Mouse (Mus musculus) heart, embryonic 15.5 days (tissue): ENCODE results near the gene Ano4. TPM values are rescaled to one million over a fixed set of nuclear protein-coding genes. Genes with fewer than 3 reads are reported as not detected.
"Not testable (repeated sequence)": the region's sequence is repeated elsewhere in the genome, so short reads cannot be mapped to it uniquely, and the experiment has no call there.

Experiments
- ATAC-seq: fragments of 200-750 bp; cut with Nextera tagmentation; replicated peaks from 2 replicates; pipeline ENCODE4 v1.8.0; 2017; ENCODE audit warnings: low read depth, moderate TSS enrichment; ENCODE audit not compliant: insufficient number of reproducible peaks, insufficient read depth, low FRiP score
- H3K27ac ChIP-seq: fragments of 300-500 bp; sonication (generic); 2 replicates; pipeline ENCODE4 v1.5.1; 2015; ENCODE audit warnings: mild to moderate bottlenecking, inconsistent platforms
- H3K27me3 ChIP-seq: fragments of 300-500 bp; sonication (generic); 2 replicates; pipeline ENCODE4 v1.6.1; 2015; ENCODE audit warnings: inconsistent platforms
- H3K36me3 ChIP-seq: fragments of 300-500 bp; sonication (generic); 2 replicates; pipeline ENCODE4 v1.6.1; 2015; ENCODE audit warnings: mild to moderate bottlenecking, inconsistent platforms
- H3K4me1 ChIP-seq: fragments of 300-500 bp; sonication (generic); replicated peaks from 2 replicates; pipeline ENCODE4 v1.6.1; 2015; ENCODE audit warnings: inconsistent platforms
- H3K4me2 ChIP-seq: fragments of 300-500 bp; sonication (generic); 2 replicates; pipeline ENCODE4 v1.6.1; 2015; ENCODE audit warnings: inconsistent platforms, mild to moderate bottlenecking, moderate library complexity
- H3K4me3 ChIP-seq: fragments of 300-500 bp; sonication (generic); 2 replicates; pipeline ENCODE4 v1.5.1; 2015; ENCODE audit warnings: mild to moderate bottlenecking, inconsistent platforms
- H3K9ac ChIP-seq: fragments of 300-500 bp; sonication (generic); 2 replicates; pipeline ENCODE4 v1.6.1; 2015; ENCODE audit warnings: mild to moderate bottlenecking, inconsistent platforms
- H3K9me3 ChIP-seq: fragments of 300-500 bp; sonication (generic); replicated peaks from 2 replicates; pipeline ENCODE4 v1.6.1; 2016; ENCODE audit warnings: inconsistent platforms
- WGBS: fragments of 180-500 bp; shearing (Covaris S2); methylation state at CpG from one replicate; pipeline ENCODE4 v1.1.7; 2015; ENCODE audit warnings: mixed read lengths; 5-methylcytosine and 5-hydroxymethylcytosine counted together
- polyA plus RNA-seq: library from polyadenylated mRNA; unstranded; fragments of >200 nt; fragmentation: Nextera tagmentation; extraction: Ambion mirVana; gene quantifications from 2 replicates; pipeline ENCODE4 v1.2.1, GENCODE M21; 2015

The Ano4 gene
- polyA plus RNA-seq, 1 experiment from 2014 or later, result 2.9 TPM

DNA sequence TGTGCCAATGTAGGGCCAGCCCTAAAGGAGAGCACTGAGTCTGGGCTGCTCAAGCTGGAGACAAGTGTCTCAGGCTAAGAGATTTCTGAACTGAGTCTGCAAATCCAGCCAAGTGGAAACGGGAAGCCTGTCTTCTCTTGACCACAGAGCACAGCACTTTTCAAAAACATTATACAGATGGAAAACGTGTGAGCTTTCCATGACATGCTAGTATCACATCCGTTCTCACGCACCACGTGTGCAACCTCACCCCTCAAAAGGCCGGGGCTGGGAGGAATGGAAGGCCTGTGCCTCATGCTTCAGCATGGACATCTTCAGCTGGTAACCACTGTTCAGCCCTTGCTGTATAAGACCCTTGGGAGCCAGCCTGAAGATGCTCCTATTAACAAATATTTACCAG lies 230.2 kb downstream of the Ano4 start:
- WGBS, result 81% methylated on average over 6 of the region's 6 CpGs
- Histone ChIP-seq H3K9ac (no peak overlapping the region), H3K36me3 (no peaks in the 10 kb centered on the region), H3K27ac (no peak overlapping the region), H3K4me3 (no peak overlapping the region), H3K4me1 (no peaks in the 10 kb centered on the region), H3K4me2 (no peak overlapping the region), H3K9me3 (no peaks in the 10 kb centered on the region), H3K27me3 (no peaks in the 10 kb centered on the region)
- no peak for ATAC-seq

DNA sequence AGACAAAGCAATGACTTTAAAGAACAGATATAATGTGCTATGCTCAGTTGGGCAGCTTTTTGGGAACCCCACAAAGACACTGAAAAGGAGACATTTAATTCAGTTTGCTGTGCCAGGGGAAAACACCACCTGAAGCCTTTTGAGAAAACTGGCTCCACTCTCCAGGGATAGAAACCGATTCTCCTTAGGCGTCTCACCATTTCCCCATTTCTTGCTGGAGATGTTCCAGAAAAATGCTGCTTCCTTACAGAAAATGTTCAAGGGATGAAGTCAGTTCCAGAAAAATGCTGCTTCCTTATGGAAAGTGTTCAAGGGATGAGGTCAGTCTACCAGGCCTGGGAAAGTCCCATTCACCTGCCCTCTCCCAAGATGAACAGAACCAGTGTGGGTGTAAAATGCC lies 233.1 kb downstream of the Ano4 start:
- 59% methylated on average over 2 of the region's 2 CpGs for WGBS
- Histone ChIP-seq H3K4me1 (no peaks in the 10 kb centered on the region), H3K4me2 (no peak overlapping the region), H3K9ac (no peak overlapping the region), H3K9me3 (no peaks in the 10 kb centered on the region), H3K4me3 (no peak overlapping the region), H3K27ac (0 out of 2 replicates have a peak overlapping the region, but pooled peaks have one; percentile 19), H3K27me3 (no peaks in the 10 kb centered on the region), H3K36me3 (no peaks in the 10 kb centered on the region)
- no peak for ATAC-seq

- no peaks in the 10 kb centered on the region for H3K4me1 ChIP-seq
- ATAC-seq, result no peak
- no peaks in the 10 kb centered on the region for H3K27me3 ChIP-seq
- H3K27ac ChIP-seq, result no peak overlapping the region
- no peaks in the 10 kb centered on the region for H3K9me3 ChIP-seq
- no peak overlapping the region for H3K4me3 ChIP-seq
- H3K4me2 ChIP-seq, result no peak overlapping the region
- no peak overlapping the region for H3K9ac ChIP-seq
- H3K36me3 ChIP-seq, result no peaks in the 10 kb centered on the region
- 74% methylated on average over 1 of the region's 1 CpGs for WGBS
Measured at GRCm38 (mm10) chr10:89110917-89111316, 233.6 kb downstream of the Ano4 start.

DNA sequence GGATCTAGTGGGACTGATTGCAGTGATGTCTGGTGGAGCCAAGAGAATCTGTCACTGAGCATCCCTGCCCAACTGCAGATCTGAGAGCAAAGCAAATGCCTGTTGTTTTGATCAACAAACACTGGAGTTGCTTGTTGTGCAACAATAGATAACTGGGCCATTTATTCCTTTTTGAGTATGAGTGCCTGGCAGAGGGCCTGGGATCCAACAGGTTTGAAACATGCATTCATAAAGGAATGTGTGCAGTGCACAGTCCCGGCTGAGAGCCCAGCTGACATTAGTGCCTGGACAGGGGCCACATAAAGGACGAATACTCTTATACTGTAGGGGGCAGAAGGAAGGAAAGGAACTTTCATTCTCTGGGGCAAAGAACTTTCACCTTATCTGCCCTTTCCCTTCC lies 241.0 kb downstream of the Ano4 start:
- ATAC-seq, result no peak
- Histone ChIP-seq H3K27ac (no peak overlapping the region), H3K27me3 (no peaks in the 10 kb centered on the region), H3K4me3 (no peak overlapping the region), H3K4me2 (no peak overlapping the region), H3K9me3 (no peaks in the 10 kb centered on the region), H3K9ac (no peak overlapping the region), H3K4me1 (0 out of 2 replicates have a peak, but pooled peaks cover 3% of the 10 kb centered on the region), H3K36me3 (no peaks in the 10 kb centered on the region)
- WGBS, result 31% methylated on average over 2 of the region's 2 CpGs

GRCm38 (mm10) chr10:89102025-89102424 lies 242.5 kb downstream of the Ano4 start:
- no peak overlapping the region for H3K4me2 ChIP-seq
- H3K9me3 ChIP-seq, result no peaks in the 10 kb centered on the region
- WGBS, result 57% methylated on average over 7 of the region's 7 CpGs
- H3K27me3 ChIP-seq, result no peaks in the 10 kb centered on the region
- no peaks in the 10 kb centered on the region for H3K36me3 ChIP-seq
- no peak overlapping the region for H3K27ac ChIP-seq
- no peak overlapping the region for H3K9ac ChIP-seq
- H3K4me1 ChIP-seq, result 0 out of 2 replicates have a peak, but pooled peaks cover 3% of the 10 kb centered on the region
- no peak overlapping the region for H3K4me3 ChIP-seq
- no peak for ATAC-seq

GRCm38 (mm10) chr10:89098183-89098582 lies 246.4 kb downstream of the Ano4 start:
- WGBS, result 80% methylated on average over 4 of the region's 4 CpGs
- H3K27ac ChIP-seq, result no peak overlapping the region
- no peaks in the 10 kb centered on the region for H3K9me3 ChIP-seq
- H3K36me3 ChIP-seq, result no peaks in the 10 kb centered on the region
- ATAC-seq, result no peak
- H3K27me3 ChIP-seq, result no peaks in the 10 kb centered on the region
- H3K4me2 ChIP-seq, result no peak overlapping the region
- H3K9ac ChIP-seq, result no peak overlapping the region
- H3K4me1 ChIP-seq, result no peaks in the 10 kb centered on the region
- H3K4me3 ChIP-seq, result no peak overlapping the region

DNA sequence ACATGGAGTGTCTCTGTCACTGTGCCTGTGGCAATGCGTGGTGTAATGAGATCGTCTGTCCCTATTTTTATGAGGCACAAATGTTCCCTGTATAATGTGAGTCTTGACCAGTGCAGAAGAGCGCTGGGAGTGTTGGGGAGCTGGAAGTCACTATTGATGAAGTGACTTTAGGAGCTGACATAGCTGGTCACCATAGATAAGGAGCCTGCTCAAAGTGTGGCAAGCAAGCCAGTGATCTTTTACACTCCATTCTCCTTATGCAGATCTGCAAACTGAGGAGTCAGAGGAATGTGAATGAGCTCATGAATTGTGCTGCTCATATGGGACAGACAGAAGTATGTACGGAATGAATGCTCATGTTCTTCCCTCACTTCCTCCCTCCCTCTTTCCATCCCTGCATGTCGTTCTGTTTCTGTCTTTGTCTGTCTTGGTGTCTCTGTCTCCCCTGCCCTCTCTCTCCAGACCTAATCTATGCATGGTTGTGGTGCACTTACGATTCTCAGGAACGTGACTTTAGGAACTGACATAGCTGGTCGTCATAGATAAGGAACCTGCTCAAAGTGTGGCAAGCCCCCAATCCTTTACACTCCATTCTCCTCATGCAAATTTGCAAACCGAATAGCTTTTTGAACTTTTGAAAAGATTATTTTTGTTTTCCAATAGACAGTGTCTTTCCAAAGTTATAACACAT lies 252.1 kb downstream of the Ano4 start:
- no peak overlapping the region for H3K4me3 ChIP-seq
- H3K4me1 ChIP-seq, result peaks cover 3% of the 10 kb centered on the region; the same call in 1 of the 2 replicates
- H3K27me3 ChIP-seq, result no peaks in the 10 kb centered on the region
- no peak overlapping the region for H3K9ac ChIP-seq
- H3K4me2 ChIP-seq, result no peak overlapping the region
- 43% methylated on average over 9 of the region's 9 CpGs for WGBS
- no peaks in the 10 kb centered on the region for H3K9me3 ChIP-seq
- no peaks in the 10 kb centered on the region for H3K36me3 ChIP-seq
- no peak for ATAC-seq
- no peak overlapping the region for H3K27ac ChIP-seq

DNA sequence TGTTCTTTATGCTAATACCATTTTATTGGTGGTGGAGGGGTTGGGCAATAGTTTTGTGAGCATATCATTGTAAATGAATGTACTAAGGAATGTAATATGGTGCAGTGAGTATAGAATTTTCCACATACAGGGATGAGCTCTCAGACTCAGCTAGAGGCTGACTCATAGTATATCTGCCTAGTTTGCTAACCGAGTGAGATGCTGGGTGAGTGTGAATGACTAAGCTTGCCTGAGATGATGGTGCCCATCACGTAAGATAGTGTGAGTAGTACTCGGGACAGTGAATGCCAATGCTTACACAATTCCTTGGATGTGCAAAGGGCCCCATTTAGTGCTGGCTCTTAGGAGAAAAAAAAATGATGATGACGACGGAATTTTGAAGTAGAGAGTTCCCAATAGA lies 267.1 kb downstream of the Ano4 start:
- WGBS, result 88% methylated on average over 5 of the region's 5 CpGs
- Histone ChIP-seq H3K9me3 (no peaks in the 10 kb centered on the region), H3K27me3 (no peaks in the 10 kb centered on the region), H3K4me1 (no peaks in the 10 kb centered on the region), H3K27ac (no peak overlapping the region), H3K9ac (no peak overlapping the region), H3K4me2 (no peak overlapping the region), H3K4me3 (no peak overlapping the region), H3K36me3 (no peaks in the 10 kb centered on the region)
- ATAC-seq, result no peak

GRCm38 (mm10) chr10:89055891-89056290 lies 288.7 kb downstream of the Ano4 start:
- Histone ChIP-seq H3K4me2 (no peak overlapping the region), H3K36me3 (no peaks in the 10 kb centered on the region), H3K4me1 (no peaks in the 10 kb centered on the region), H3K9ac (no peak overlapping the region), H3K4me3 (no peak overlapping the region), H3K27me3 (no peaks in the 10 kb centered on the region), H3K9me3 (no peaks in the 10 kb centered on the region), H3K27ac (no peak overlapping the region)
- 83% methylated on average over 3 of the region's 3 CpGs for WGBS
- ATAC-seq, result no peak

- not testable (repeated sequence) for H3K4me2 ChIP-seq, H3K9ac ChIP-seq, ATAC-seq, H3K4me3 ChIP-seq, H3K27me3 ChIP-seq, H3K27ac ChIP-seq, H3K4me1 ChIP-seq, H3K36me3 ChIP-seq, H3K9me3 ChIP-seq
- WGBS, result 89% methylated on average over 12 of the region's 12 CpGs
Measured at GRCm38 (mm10) chr10:89044921-89045320, 299.6 kb downstream of the Ano4 start.

- Histone ChIP-seq H3K4me3 (no peak overlapping the region), H3K4me2 (no peak overlapping the region), H3K9me3 (no peaks in the 10 kb centered on the region), H3K36me3 (no peaks in the 10 kb centered on the region), H3K27ac (no peak overlapping the region), H3K27me3 (no peaks in the 10 kb centered on the region), H3K4me1 (no peaks in the 10 kb centered on the region), H3K9ac (no peak overlapping the region)
- no peak for ATAC-seq
- 79% methylated on average over 1 of the region's 1 CpGs for WGBS
Measured at GRCm38 (mm10) chr10:89044166-89044565, 300.4 kb downstream of the Ano4 start.

DNA sequence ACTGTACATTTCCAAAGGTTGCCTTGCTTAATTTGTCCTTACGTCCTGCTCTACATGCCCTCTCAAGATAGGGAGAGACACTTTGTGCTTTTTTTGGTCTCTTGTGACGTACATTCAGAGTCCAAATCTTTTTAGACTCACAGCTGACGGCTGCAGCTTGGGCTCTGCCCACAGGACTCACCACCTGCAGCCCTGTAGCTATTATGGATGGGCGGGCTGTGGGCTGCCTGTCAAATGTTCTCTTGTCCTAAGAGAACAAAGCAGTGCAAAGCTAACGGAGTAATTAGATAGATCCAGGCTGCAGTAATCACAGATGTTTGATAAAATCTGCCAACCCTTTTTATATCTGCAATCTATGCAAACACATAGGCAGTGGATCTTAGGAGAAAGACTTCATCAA lies 325.6 kb downstream of the Ano4 start:
- H3K36me3 ChIP-seq, result no peaks in the 10 kb centered on the region
- no peak overlapping the region for H3K4me2 ChIP-seq
- H3K9me3 ChIP-seq, result no peaks in the 10 kb centered on the region
- WGBS, result 52% methylated on average over 5 of the region's 5 CpGs
- no peak overlapping the region for H3K4me3 ChIP-seq
- no peaks in the 10 kb centered on the region for H3K27me3 ChIP-seq
- ATAC-seq, result no peak
- no peak overlapping the region for H3K9ac ChIP-seq
- H3K27ac ChIP-seq, result no peak overlapping the region
- no peaks in the 10 kb centered on the region for H3K4me1 ChIP-seq
